Mouse (Mus musculus) central nervous system, embryonic 18 days (tissue): ENCODE data around the gene Primpol. TPM values are rescaled to one million over a fixed set of nuclear protein-coding genes. Genes with fewer than 3 reads are reported as not detected.

Experiments
- polyA plus RNA-seq: library from polyadenylated mRNA; depleted of rRNA; stranded (reverse); fragments of >200 nt; gene quantifications from 2 replicates; pipeline ENCODE4 v1.2.3, GENCODE M21; 2012; rRNA removed

The Primpol gene
- polyA plus RNA-seq = 3.0 and 3.9 TPM in 2 replicates

DNA sequence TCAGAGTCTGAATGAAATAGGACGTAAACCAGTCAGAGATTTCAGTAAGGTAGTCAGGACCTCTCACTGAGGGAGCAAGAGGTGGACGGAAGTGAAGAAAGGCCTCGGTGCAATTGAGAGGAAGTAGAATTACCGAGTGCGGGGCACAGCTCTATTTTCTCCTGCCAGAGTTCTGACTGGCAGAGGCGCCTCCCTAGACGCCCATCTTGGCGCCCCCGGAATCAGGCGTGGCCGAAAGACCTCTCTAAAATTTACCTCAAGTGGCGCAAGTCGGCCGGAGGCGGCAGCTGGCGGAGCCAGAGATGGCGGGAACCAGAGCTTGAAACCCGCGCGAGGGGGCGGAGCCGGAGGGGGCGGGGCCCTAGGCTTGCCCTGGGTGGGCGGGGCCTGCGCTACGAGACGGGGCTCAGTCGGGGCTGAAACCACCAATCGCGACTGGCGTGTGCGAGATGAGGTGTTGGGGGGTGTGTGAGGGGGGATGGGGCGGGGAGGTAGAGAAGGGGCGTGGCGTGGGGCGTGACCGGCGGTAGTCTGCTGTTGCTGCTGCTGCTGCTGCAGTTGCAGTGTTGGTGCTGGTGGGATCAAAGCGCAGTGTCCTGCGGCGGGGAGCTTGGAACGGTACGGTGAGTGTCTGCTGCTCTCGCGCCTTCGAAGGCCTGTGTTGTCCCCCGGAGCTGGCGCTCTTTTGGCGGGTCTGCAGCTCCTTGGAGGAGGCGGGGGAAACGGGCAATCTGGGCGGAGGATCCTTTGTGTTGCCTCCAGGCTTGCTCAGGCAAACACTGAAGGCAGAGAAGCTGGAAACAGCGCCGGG lies at the start of gene Primpol, which contains the start of gene Casp3:
TSS of gene Primpol (minus strand) at position 334 of the 811 bp plus-strand sequence.
TSS of gene Casp3 (plus strand) at position 413 of the 811 bp plus-strand sequence.

DNA sequence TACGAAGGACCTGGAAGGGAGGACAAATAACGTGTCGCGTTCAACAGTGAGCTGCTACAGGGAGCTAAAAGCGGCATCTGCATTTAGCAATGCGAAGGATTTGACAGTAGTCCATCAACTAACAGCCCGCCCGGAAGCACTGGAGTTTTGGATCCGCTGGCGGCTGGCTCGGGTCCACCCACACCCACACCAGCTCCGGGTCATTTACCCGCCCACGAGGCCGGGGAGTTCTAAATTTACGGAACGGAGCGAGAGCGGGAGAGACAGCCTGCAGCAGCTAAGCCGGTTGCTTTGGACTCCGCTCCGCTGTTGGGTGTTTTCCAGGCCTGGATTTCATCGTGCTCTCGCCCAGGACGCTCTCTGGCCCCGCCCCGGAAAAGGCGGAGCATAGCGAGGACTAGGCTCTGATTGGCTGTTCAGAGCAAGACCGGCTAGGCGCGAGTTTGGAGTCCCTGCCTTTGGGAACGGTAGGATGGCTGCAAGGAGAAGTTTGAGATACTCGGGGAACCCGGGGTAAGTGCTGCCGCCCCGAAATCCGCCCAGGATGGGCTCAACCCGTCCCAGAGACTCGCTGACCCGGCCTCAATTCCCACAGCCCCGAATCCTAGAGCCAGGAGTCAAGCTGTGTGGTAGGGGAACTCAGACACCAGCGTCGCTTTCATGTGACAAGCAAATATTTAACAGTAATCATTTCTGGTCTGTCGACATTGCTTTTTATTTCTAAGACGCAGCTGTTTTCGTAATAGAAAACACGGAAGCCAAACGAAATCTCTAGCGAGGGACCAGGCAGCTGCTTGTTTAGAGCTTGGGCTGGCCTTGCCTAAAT lies 65.2 kb downstream of the Primpol start, which contains the start of gene Cenpu:
TSS of gene Cenpu (plus strand) at position 414 of the 826 bp plus-strand sequence.

Other genes with a start within 250 kb of the Primpol start
- 20.4 and 21.5 TPM in 2 replicates for gene Acsl1, start 146.2 kb downstream of the Primpol start, polyA plus RNA-seq
- 3.9 and 5.1 TPM in 2 replicates for gene Cenpu, start 65.2 kb downstream of the Primpol start, polyA plus RNA-seq
- gene Casp3, start 79 bp upstream of the Primpol start, polyA plus RNA-seq = 195 and 198 TPM in 2 replicates
- gene Irf2, start 122.5 kb upstream of the Primpol start, polyA plus RNA-seq = 7.6 and 8.4 TPM in 2 replicates